ENCODE assay signal across 24 mouse cellular contexts in genomic region chr19:6042293-6042692, GRCm38 (mm10). TPM values are rescaled to one million over a fixed set of nuclear protein-coding genes. Genes with fewer than 3 reads are reported as not detected.
DNase-seq lines count a peak whose midpoint lies in the region; ATAC-seq and TF ChIP-seq lines count a peak whose summit lies in the region.
"Had no signal": no experiment of that assay in that cellular context is flagged by ENCODE, and none has a peak within 500 bp of the region (broad histone marks: within the 10 kb centered on the region; RNA-seq: fewer than 3 reads in every experiment).

No protein-coding gene starts in this region.

- DNase-seq in cerebellum, adult 9-10 months, result peak; percentile 29
- DNase-seq in cerebellum, postnatal 4 days (ENCODE audit: low spot score in 2 of 2), result no peak
- no peak for DNase-seq in hindbrain, postnatal 0 days (ENCODE audit: low spot score)
- no peak for DNase-seq in limb, embryonic 14.5 days (ENCODE audit: low spot score)
- DNase-seq in limb, embryonic 10.5 days (ENCODE audit: low spot score), result no peak
- no peak for DNase-seq in hindbrain, embryonic 14.5 days (ENCODE audit: low spot score)
- DNase-seq: adrenal gland, postnatal 25 days; gastrocnemius, postnatal 14 days; heart, adult 11 months; heart, postnatal 10 days; kidney, postnatal 36 days; layer of hippocampus, postnatal 36 days; lung, adult 18-20 months; lung, postnatal 10 days; right cerebral cortex, postnatal 4 days; thymus, postnatal 14 days had no signal

- H3K27me3 ChIP-seq in hindbrain, embryonic 12.5 days, result no peaks in the 10 kb centered on the region
- H3K27me3 ChIP-seq in hindbrain, postnatal 0 days (ENCODE audit: insufficient read depth, low read length), result no peaks in the 10 kb centered on the region
- H3K27me3 ChIP-seq in limb, embryonic 14.5 days (ENCODE audit: control insufficient read depth, insufficient read depth, low read length), result no peaks in the 10 kb centered on the region
- no peaks in the 10 kb centered on the region for H3K27me3 ChIP-seq in limb, embryonic 10.5 days (ENCODE audit: low read depth, poor library complexity, severe bottlenecking)
- H3K27me3 ChIP-seq in hindbrain, embryonic 14.5 days (ENCODE audit: control insufficient read depth, insufficient read depth, low read length), result no peaks in the 10 kb centered on the region
- H3K27me3 ChIP-seq: hindbrain, embryonic 15.5 days; limb, embryonic 12.5 days; liver, embryonic 12.5 days had no signal

- H3K4me3 ChIP-seq in hindbrain, embryonic 12.5 days, result no peak overlapping the region
- H3K4me3 ChIP-seq in hindbrain, postnatal 0 days (ENCODE audit: low read length), result no peak overlapping the region
- H3K4me3 ChIP-seq in limb, embryonic 14.5 days (replicated peaks; ENCODE audit: low read length), result no peak overlapping the region
- no peak overlapping the region for H3K4me3 ChIP-seq in limb, embryonic 10.5 days
- no peak overlapping the region for H3K4me3 ChIP-seq in hindbrain, embryonic 14.5 days (replicated peaks; ENCODE audit: low read length)
- H3K4me3 ChIP-seq: hindbrain, embryonic 15.5 days; limb, embryonic 12.5 days; liver, embryonic 12.5 days had no signal

- no peaks in the 10 kb centered on the region for H3K36me3 ChIP-seq in hindbrain, embryonic 12.5 days
- H3K36me3 ChIP-seq in hindbrain, postnatal 0 days (ENCODE audit: insufficient read depth, low read length), result no peaks in the 10 kb centered on the region
- no peaks in the 10 kb centered on the region for H3K36me3 ChIP-seq in limb, embryonic 14.5 days (ENCODE audit: control insufficient read depth, insufficient read depth, low read length)
- H3K36me3 ChIP-seq in limb, embryonic 10.5 days, result no peaks in the 10 kb centered on the region
- H3K36me3 ChIP-seq in hindbrain, embryonic 14.5 days (replicated peaks; ENCODE audit: control insufficient read depth, insufficient read depth), result no peaks in the 10 kb centered on the region
- H3K36me3 ChIP-seq: hindbrain, embryonic 15.5 days; limb, embryonic 12.5 days had no signal

- peaks cover 14% of the 10 kb centered on the region for H3K4me1 ChIP-seq in hindbrain, embryonic 12.5 days
- peaks cover 4% of the 10 kb centered on the region; the same call in 1 of the 2 replicates for H3K4me1 ChIP-seq in hindbrain, postnatal 0 days (ENCODE audit: insufficient read depth, low read length)
- H3K4me1 ChIP-seq in limb, embryonic 14.5 days (ENCODE audit: control insufficient read depth, insufficient read depth, low read length), result peaks cover 5% of the 10 kb centered on the region; the same call in 1 of the 2 replicates
- H3K4me1 ChIP-seq in limb, embryonic 10.5 days, result peaks cover 11% of the 10 kb centered on the region
- H3K4me1 ChIP-seq in hindbrain, embryonic 14.5 days (replicated peaks; ENCODE audit: control insufficient read depth, insufficient read depth, low read length), result peaks cover 10% of the 10 kb centered on the region

- TF ChIP-seq POLR2A in limb, embryonic 14.5 days (IDR thresholded peaks at IDR 0.05; ENCODE audit: borderline replicate concordance, extremely low read depth, insufficient read depth, insufficient read length), result no peak

- no peak for ATAC-seq in hindbrain, embryonic 12.5 days (ENCODE audit: low FRiP score)
- ATAC-seq in hindbrain, postnatal 0 days, result no peak
- no peak for ATAC-seq in limb, embryonic 14.5 days (ENCODE audit: low FRiP score, low read depth)
- ATAC-seq in hindbrain, embryonic 14.5 days (ENCODE audit: low FRiP score), result no peak
- ATAC-seq: CD4-positive, CD25-positive, alpha-beta regulatory T cell, adult 4 months; intestine, embryonic 16.5 days; liver, embryonic 12.5 days had no signal

- H3K9me3 ChIP-seq in hindbrain, embryonic 12.5 days (replicated peaks), result no peaks in the 10 kb centered on the region
- no peaks in the 10 kb centered on the region for H3K9me3 ChIP-seq in hindbrain, postnatal 0 days (ENCODE audit: low read length)
- H3K9me3 ChIP-seq in limb, embryonic 14.5 days (ENCODE audit: control insufficient read depth, low read length), result no peaks in the 10 kb centered on the region
- H3K9me3 ChIP-seq in limb, embryonic 10.5 days (replicated peaks), result no peaks in the 10 kb centered on the region
- H3K9me3 ChIP-seq in hindbrain, embryonic 14.5 days (ENCODE audit: control insufficient read depth, low read length), result no peaks in the 10 kb centered on the region
- H3K9me3 ChIP-seq: hindbrain, embryonic 15.5 days; limb, embryonic 12.5 days; liver, embryonic 12.5 days had no signal

- H3K4me2 ChIP-seq in hindbrain, embryonic 12.5 days (replicated peaks), result no peak overlapping the region
- no peak overlapping the region for H3K4me2 ChIP-seq in hindbrain, postnatal 0 days (ENCODE audit: low read depth, low read length)
- H3K4me2 ChIP-seq in limb, embryonic 14.5 days (replicated peaks; ENCODE audit: low read depth, low read length, severe bottlenecking), result no peak overlapping the region
- H3K4me2 ChIP-seq in hindbrain, embryonic 14.5 days (replicated peaks), result no peak overlapping the region
- H3K4me2 ChIP-seq: heart, embryonic 11.5 days; hindbrain, embryonic 15.5 days; limb, embryonic 12.5 days; liver, embryonic 12.5 days; midbrain, embryonic 11.5 days had no signal

- WGBS in hindbrain, embryonic 12.5 days, result 80% methylated on average over 9 of the region's 9 CpGs
- 63% methylated on average over 9 of the region's 9 CpGs for WGBS in hindbrain, postnatal 0 days
- 85% methylated on average over 9 of the region's 9 CpGs for WGBS in limb, embryonic 14.5 days
- WGBS in limb, embryonic 10.5 days, result 84% methylated on average over 9 of the region's 9 CpGs
- 76% methylated on average over 9 of the region's 9 CpGs for WGBS in hindbrain, embryonic 14.5 days

- peak overlapping the region; percentile 35; the same call in 1 of the 2 replicates for H3K9ac ChIP-seq in hindbrain, embryonic 12.5 days
- H3K9ac ChIP-seq in hindbrain, postnatal 0 days (replicated peaks; ENCODE audit: low read length), result no peak overlapping the region
- H3K9ac ChIP-seq in limb, embryonic 14.5 days (ENCODE audit: low read depth, low read length, severe bottlenecking), result no peak overlapping the region
- peak overlapping the region; percentile 24; the same call in 1 of the 2 replicates for H3K9ac ChIP-seq in hindbrain, embryonic 14.5 days
- H3K9ac ChIP-seq: hindbrain, embryonic 15.5 days; limb, embryonic 12.5 days; liver, embryonic 12.5 days had no signal

- H3K27ac ChIP-seq in hindbrain, embryonic 12.5 days, result no peak overlapping the region
- no peak overlapping the region for H3K27ac ChIP-seq in hindbrain, postnatal 0 days
- H3K27ac ChIP-seq in limb, embryonic 14.5 days (replicated peaks; ENCODE audit: low read depth, low read length), result 0 out of 2 replicates have a peak overlapping the region, but pooled peaks have one; percentile 13
- no peak overlapping the region for H3K27ac ChIP-seq in limb, embryonic 10.5 days
- H3K27ac ChIP-seq in hindbrain, embryonic 14.5 days, result no peak overlapping the region
- H3K27ac ChIP-seq: hindbrain, embryonic 15.5 days; liver, embryonic 12.5 days had no signal

- TF ChIP-seq CTCF in hindbrain, postnatal 0 days (IDR thresholded peaks at IDR 0.05; ENCODE audit: low read depth), result no peak

RNA-seq across cellular contexts. Expression of gene Syvn1, which starts 4.1 kb away (rescaled TPM):
- polyA plus RNA-seq in hindbrain, embryonic 12.5 days (2016; fragmentation: Nextera tagmentation; extraction: Ambion mirVana), result 31.7 and 32.8 TPM in 2 replicates
- total RNA-seq in hindbrain, postnatal 0 days (2014; rRNA removed), result 27.6 and 34.1 TPM in 2 replicates
- polyA plus RNA-seq in hindbrain, postnatal 0 days (2015; fragmentation: Nextera tagmentation; extraction: Ambion mirVana), result 26.8 and 29.8 TPM in 2 replicates
- polyA plus RNA-seq in limb, embryonic 14.5 days (2012; rRNA removed), result 49.2 and 63.9 TPM in 2 replicates
- polyA plus RNA-seq in limb, embryonic 14.5 days (2014; fragmentation: Nextera tagmentation; extraction: Ambion mirVana), result 31.5 and 34.6 TPM in 2 replicates
- polyA plus RNA-seq in limb, embryonic 10.5 days (2016; fragmentation: Nextera tagmentation; extraction: Ambion mirVana), result 36.9 and 38.6 TPM in 2 replicates
- 28.7 and 32.9 TPM in 2 replicates for polyA plus RNA-seq in hindbrain, embryonic 14.5 days (2014; fragmentation: Nextera tagmentation; extraction: Ambion mirVana)

RNA-seq across cellular contexts. Expression of gene Mrpl49, which starts 15.3 kb away (rescaled TPM):
- polyA plus RNA-seq in hindbrain, embryonic 12.5 days (2016; fragmentation: Nextera tagmentation; extraction: Ambion mirVana), result 65.1 and 67.5 TPM in 2 replicates
- 34.4 and 36.2 TPM in 2 replicates for total RNA-seq in hindbrain, postnatal 0 days (2014; rRNA removed)
- 52.4 and 54.9 TPM in 2 replicates for polyA plus RNA-seq in hindbrain, postnatal 0 days (2015; fragmentation: Nextera tagmentation; extraction: Ambion mirVana)
- polyA plus RNA-seq in limb, embryonic 14.5 days (2012; rRNA removed), result 47.0 and 54.8 TPM in 2 replicates
- 75.3 and 75.5 TPM in 2 replicates for polyA plus RNA-seq in limb, embryonic 14.5 days (2014; fragmentation: Nextera tagmentation; extraction: Ambion mirVana)
- polyA plus RNA-seq in limb, embryonic 10.5 days (2016; fragmentation: Nextera tagmentation; extraction: Ambion mirVana), result 90.3 and 91.4 TPM in 2 replicates
- polyA plus RNA-seq in hindbrain, embryonic 14.5 days (2014; fragmentation: Nextera tagmentation; extraction: Ambion mirVana), result 64.2 and 64.5 TPM in 2 replicates

RNA-seq across cellular contexts. Expression of gene Fau, which starts 15.4 kb away (rescaled TPM):
- 561 and 621 TPM in 2 replicates for polyA plus RNA-seq in hindbrain, embryonic 12.5 days (2016; fragmentation: Nextera tagmentation; extraction: Ambion mirVana)
- 558 and 787 TPM in 2 replicates for total RNA-seq in hindbrain, postnatal 0 days (2014; rRNA removed)
- polyA plus RNA-seq in hindbrain, postnatal 0 days (2015; fragmentation: Nextera tagmentation; extraction: Ambion mirVana), result 668 TPM in 2 replicates
- 1,573 and 1,838 TPM in 2 replicates for polyA plus RNA-seq in limb, embryonic 14.5 days (2012; rRNA removed)
- polyA plus RNA-seq in limb, embryonic 14.5 days (2014; fragmentation: Nextera tagmentation; extraction: Ambion mirVana), result 948 and 968 TPM in 2 replicates
- 820 and 955 TPM in 2 replicates for polyA plus RNA-seq in limb, embryonic 10.5 days (2016; fragmentation: Nextera tagmentation; extraction: Ambion mirVana)
- 537 and 672 TPM in 2 replicates for polyA plus RNA-seq in hindbrain, embryonic 14.5 days (2014; fragmentation: Nextera tagmentation; extraction: Ambion mirVana)

RNA-seq across cellular contexts. Expression of gene Znhit2, which starts 18.7 kb away (rescaled TPM):
- polyA plus RNA-seq in hindbrain, embryonic 12.5 days (2016; fragmentation: Nextera tagmentation; extraction: Ambion mirVana), result 33.6 and 34.4 TPM in 2 replicates
- 76.0 and 97.3 TPM in 2 replicates for total RNA-seq in hindbrain, postnatal 0 days (2014; rRNA removed)
- polyA plus RNA-seq in hindbrain, postnatal 0 days (2015; fragmentation: Nextera tagmentation; extraction: Ambion mirVana), result 43.2 and 46.3 TPM in 2 replicates
- 32.0 and 41.5 TPM in 2 replicates for polyA plus RNA-seq in limb, embryonic 14.5 days (2012; rRNA removed)
- 36.5 and 37.0 TPM in 2 replicates for polyA plus RNA-seq in limb, embryonic 14.5 days (2014; fragmentation: Nextera tagmentation; extraction: Ambion mirVana)
- polyA plus RNA-seq in limb, embryonic 10.5 days (2016; fragmentation: Nextera tagmentation; extraction: Ambion mirVana), result 35.2 and 36.1 TPM in 2 replicates
- polyA plus RNA-seq in hindbrain, embryonic 14.5 days (2014; fragmentation: Nextera tagmentation; extraction: Ambion mirVana), result 35.3 and 36.3 TPM in 2 replicates

RNA-seq across cellular contexts. Expression of gene Tm7sf2, which starts 25.9 kb away (rescaled TPM):
- 38.0 and 40.3 TPM in 2 replicates for polyA plus RNA-seq in hindbrain, embryonic 12.5 days (2016; fragmentation: Nextera tagmentation; extraction: Ambion mirVana)
- total RNA-seq in hindbrain, postnatal 0 days (2014; rRNA removed), result 122 and 123 TPM in 2 replicates
- polyA plus RNA-seq in hindbrain, postnatal 0 days (2015; fragmentation: Nextera tagmentation; extraction: Ambion mirVana), result 57.7 and 64.2 TPM in 2 replicates
- 43.8 and 59.6 TPM in 2 replicates for polyA plus RNA-seq in limb, embryonic 14.5 days (2012; rRNA removed)
- polyA plus RNA-seq in limb, embryonic 14.5 days (2014; fragmentation: Nextera tagmentation; extraction: Ambion mirVana), result 15.5 and 18.8 TPM in 2 replicates
- polyA plus RNA-seq in limb, embryonic 10.5 days (2016; fragmentation: Nextera tagmentation; extraction: Ambion mirVana), result 24.4 and 28.8 TPM in 2 replicates
- polyA plus RNA-seq in hindbrain, embryonic 14.5 days (2014; fragmentation: Nextera tagmentation; extraction: Ambion mirVana), result 58.9 and 59.8 TPM in 2 replicates

Comparison
In these comparisons a context has a peak if more than half of its experiments do, and no peak if none do; other contexts are left out.
1. H3K9ac ChIP-seq: peak in hindbrain, embryonic 12.5 days (single experiment) and hindbrain, embryonic 14.5 days (single experiment); none in hindbrain, postnatal 0 days (single experiment) and limb, embryonic 14.5 days (single experiment).